Mouse (Mus musculus) forebrain, embryonic 14.5 days (tissue): ENCODE measurements around the gene AK157302. TPM values are rescaled to one million over a fixed set of nuclear protein-coding genes. Genes with fewer than 3 reads are reported as not detected.

Experiments
- ATAC-seq: fragments of 200-750 bp; cut with Nextera tagmentation; 2 replicates; pipeline ENCODE4 v1.8.0; 2017; ENCODE audit warnings: mild to moderate bottlenecking, moderate library complexity
- DNase-seq: peaks from one replicate; pipeline ENCODE4 v3.0.0-alpha.2; 2015; ENCODE audit warnings: low spot score
- H3K27ac ChIP-seq: fragments of 300-500 bp; sonication (generic); 2 replicates; pipeline ENCODE4 v1.5.1; 2014; ENCODE audit warnings: low read depth, mild to moderate bottlenecking, control low read depth, low read length, moderate library complexity
- H3K27me3 ChIP-seq: fragments of 300-500 bp; sonication (generic); replicated peaks from 2 replicates; pipeline ENCODE4 v1.6.1; 2014; ENCODE audit warnings: low read length, control low read depth, mixed read lengths; ENCODE audit not compliant: control insufficient read depth, insufficient read depth
- H3K36me3 ChIP-seq: fragments of 300-500 bp; sonication (generic); 2 replicates; pipeline ENCODE4 v1.6.1; 2014; ENCODE audit warnings: low read length, control low read depth; ENCODE audit not compliant: control insufficient read depth, insufficient read depth
- H3K4me1 ChIP-seq: fragments of 300-500 bp; sonication (generic); 2 replicates; pipeline ENCODE4 v1.6.1; 2014; ENCODE audit warnings: antibody characterized with exemption, low read length, control low read depth; ENCODE audit not compliant: control insufficient read depth, insufficient read depth
- H3K4me2 ChIP-seq: fragments of 300-500 bp; sonication (generic); 2 replicates; pipeline ENCODE4 v1.6.1; 2014; ENCODE audit warnings: mild to moderate bottlenecking, control low read depth, low read length
- H3K4me3 ChIP-seq: fragments of 300-500 bp; sonication (generic); 2 replicates; pipeline ENCODE4 v1.5.1; 2014; ENCODE audit warnings: low read depth, low read length, control low read depth
- H3K9ac ChIP-seq: fragments of 300-500 bp; sonication (generic); 2 replicates; pipeline ENCODE4 v1.6.1; 2014; ENCODE audit warnings: mild to moderate bottlenecking, low read length, control low read depth, moderate library complexity
- H3K9me3 ChIP-seq: fragments of 300-500 bp; sonication (generic); replicated peaks from 2 replicates; pipeline ENCODE4 v1.6.1; 2016; ENCODE audit warnings: low read length, control low read depth, mixed read lengths; ENCODE audit not compliant: control insufficient read depth
- WGBS: fragments of 180-500 bp; shearing (Covaris S2); extraction: QIAGEN DNeasy Blood & Tissue Kit; methylation state at CpG from one replicate; pipeline ENCODE4 v1.1.7; 2014; 5-methylcytosine and 5-hydroxymethylcytosine counted together
- microRNA counts: library from miRNA; unstranded; fragments of <30 nt; microRNA quantifications from one replicate; lab custom pipeline; 2016
- microRNA-seq: library from miRNA; unstranded; fragments of <30 nt; microRNA quantifications from one replicate; pipeline ENCODE4, GENCODE M21; 2016
- polyA plus RNA-seq: library from polyadenylated mRNA; unstranded; fragments of >200 nt; fragmentation: Nextera tagmentation; extraction: Ambion mirVana; gene quantifications from 2 replicates; pipeline ENCODE4 v1.2.1, GENCODE M21; 2014

Gene AK157302
- polyA plus RNA-seq, 1 experiment from 2014 or later = 0.36 TPM

DNA sequence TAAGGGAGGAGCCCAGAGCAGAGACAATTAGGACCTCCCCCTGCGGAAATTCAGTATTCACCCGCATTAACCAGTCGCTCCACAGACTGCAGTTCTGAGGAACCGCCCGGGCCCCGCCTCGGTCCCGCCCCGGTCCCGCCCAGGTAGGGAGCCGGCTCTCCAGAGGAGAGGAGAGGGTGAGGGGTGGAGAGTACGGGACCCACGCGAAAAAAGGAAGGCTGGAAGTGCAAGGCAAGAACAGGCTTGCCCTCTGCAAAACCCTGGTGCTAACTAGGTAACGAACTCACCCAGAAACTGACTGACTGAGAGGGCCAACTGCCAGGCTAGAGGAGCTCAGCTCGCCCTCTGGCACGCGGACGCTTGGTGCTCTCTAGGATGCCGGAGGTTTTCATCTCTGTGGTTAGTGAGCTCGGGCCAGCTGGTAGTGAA lies 11.2 kb downstream of the AK157302 start:
- DNase-seq (peak; percentile 89), ATAC-seq (peak; percentile 100)
- no peaks in the 10 kb centered on the region for H3K4me1 ChIP-seq
- no peaks in the 10 kb centered on the region for H3K27me3 ChIP-seq
- peak overlapping the region; percentile 62 for H3K9ac ChIP-seq
- H3K9me3 ChIP-seq = no peaks in the 10 kb centered on the region
- H3K36me3 ChIP-seq = no peaks in the 10 kb centered on the region
- H3K4me2 ChIP-seq = peak overlapping the region; percentile 51
- peak overlapping the region; percentile 47 for H3K4me3 ChIP-seq
- H3K27ac ChIP-seq = peak overlapping the region; percentile 74
- WGBS = under 1% methylated on average over 21 of the region's 21 CpGs

GRCm38 (mm10) chr13:21530136-21530535 lies 35.1 kb downstream of the AK157302 start:
- Histone ChIP-seq H3K4me3 (peak overlapping the region; percentile 82), H3K27ac (no peak overlapping the region), H3K4me2 (peak overlapping the region; percentile 70), H3K36me3 (peaks cover 15% of the 10 kb centered on the region), H3K27me3 (no peaks in the 10 kb centered on the region), H3K4me1 (peaks cover 9% of the 10 kb centered on the region), H3K9me3 (no peaks in the 10 kb centered on the region), H3K9ac (peak overlapping the region; percentile 25)
- no peak for DNase-seq
- WGBS = 55% methylated on average over 7 of the region's 7 CpGs
- ATAC-seq = no peak

- Histone ChIP-seq H3K27ac (peak within 1 kb of the TSS; percentile 82), H3K4me2 (peak within 1 kb of the TSS; percentile 70), H3K4me3 (peak within 1 kb of the TSS; percentile 82), H3K36me3 (peaks cover 10% of the 10 kb centered on the region), H3K9me3 (no peaks in the 10 kb centered on the region), H3K9ac (peak within 1 kb of the TSS; percentile 93), H3K27me3 (no peaks in the 10 kb centered on the region), H3K4me1 (peaks cover 9% of the 10 kb centered on the region)
- DNase-seq (peak; percentile 89), ATAC-seq (peak; percentile 99)
- WGBS = under 1% methylated on average over 39 of the region's 39 CpGs
Measured at GRCm38 (mm10) chr13:21530781-21531201, 35.8 kb downstream of the AK157302 start, which contains the start of gene Zkscan8. Zkscan8 (minus strand) TSS chr13:21531120.

DNA sequence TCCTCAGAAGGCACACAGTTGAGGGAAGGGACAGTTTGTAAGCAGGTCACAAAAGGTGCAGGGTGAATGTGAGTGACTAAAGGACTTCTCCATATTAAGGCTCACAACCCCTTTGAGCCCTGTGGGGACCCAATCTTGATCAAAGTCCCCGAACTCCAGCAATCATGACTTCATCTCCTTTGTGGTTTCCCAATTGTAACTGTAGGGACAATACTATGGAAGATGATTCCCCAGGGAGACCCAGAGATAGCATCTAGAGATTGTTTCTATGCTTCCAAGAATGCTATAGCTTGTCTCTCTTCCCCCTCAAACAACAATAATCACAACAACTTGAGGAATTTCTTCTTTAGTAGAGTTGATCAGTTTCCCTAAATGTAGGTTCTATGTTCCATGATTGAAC lies 47.7 kb downstream of the AK157302 start, which contains the start of gene Olfr1366:
Olfr1366 (minus strand) TSS at position 101 of the 400 bp plus-strand sequence.
- no peak for ATAC-seq
- H3K9ac ChIP-seq = no peak within 1 kb of the TSS
- no peak within 1 kb of the TSS for H3K4me2 ChIP-seq
- no peaks in the 10 kb centered on the region for H3K4me1 ChIP-seq
- 75% methylated on average over 1 of the region's 1 CpGs for WGBS
- H3K36me3 ChIP-seq = no peaks in the 10 kb centered on the region
- H3K27ac ChIP-seq = no peak within 1 kb of the TSS
- H3K4me3 ChIP-seq = no peak within 1 kb of the TSS
- no peaks in the 10 kb centered on the region for H3K27me3 ChIP-seq
- H3K9me3 ChIP-seq = no peaks in the 10 kb centered on the region
- DNase-seq = no peak

MicroRNA genes within 50 kb of the gene (microRNA counts, 519-probe panel; counts per million panel counts)
- microRNA mmu-miR-1896 (lab: Ali Mortazavi, UCI) = not detected

Small RNAs within 50 kb of the gene (microRNA-seq; reads per million reads assigned to microRNA genes)
- not detected for gene Mir1896

Other genes starting within 250 kb of the AK157302 start
- not detected in 2 replicates for gene Gpx5, start 202.5 kb upstream of the AK157302 start, polyA plus RNA-seq
- gene Gpx6, start 183.1 kb upstream of the AK157302 start, polyA plus RNA-seq = not detected in 2 replicates
- not detected in 2 replicates for gene Olfr1367, start 148.3 kb upstream of the AK157302 start, polyA plus RNA-seq
- gene Zscan12, start 132.4 kb upstream of the AK157302 start, polyA plus RNA-seq = 14.7 and 15.0 TPM in 2 replicates
- gene Zkscan3, start 92.5 kb upstream of the AK157302 start, polyA plus RNA-seq = 78.3 and 80.5 TPM in 2 replicates
- gene Pgbd1, start 54.2 kb upstream of the AK157302 start, polyA plus RNA-seq = 3.5 and 3.7 TPM in 2 replicates
- gene Zscan26, start 41.5 kb upstream of the AK157302 start, polyA plus RNA-seq = 10.4 TPM in 2 replicates
- gene Nkapl, start 26.7 kb upstream of the AK157302 start, polyA plus RNA-seq = 3.8 TPM in 2 replicates
- 7.5 and 8.2 TPM in 2 replicates for gene Zkscan4, start 16.3 kb upstream of the AK157302 start, polyA plus RNA-seq
- not detected in 2 replicates for gene Gm10065, start 15.8 kb upstream of the AK157302 start, polyA plus RNA-seq
- 5.1 and 6.2 TPM in 2 replicates for gene Gm11273, start 6.2 kb downstream of the AK157302 start, polyA plus RNA-seq
- 7.3 and 8.6 TPM in 2 replicates for gene Zkscan8, start 35.9 kb downstream of the AK157302 start, polyA plus RNA-seq
- 0.10 and 0.20 TPM in 2 replicates for gene Olfr1366, start 47.6 kb downstream of the AK157302 start, polyA plus RNA-seq
- gene Olfr1535, start 64.7 kb downstream of the AK157302 start, polyA plus RNA-seq = not detected in 2 replicates
- not detected in 2 replicates for gene Olfr1364, start 86.5 kb downstream of the AK157302 start, polyA plus RNA-seq
- gene Olfr1362, start 118.8 kb downstream of the AK157302 start, polyA plus RNA-seq = not detected in 2 replicates
- not detected in 2 replicates for gene Olfr11, start 147.3 kb downstream of the AK157302 start, polyA plus RNA-seq
- not detected in 2 replicates for gene Olfr1361, start 168.2 kb downstream of the AK157302 start, polyA plus RNA-seq
- gene Olfr1360, start 182.2 kb downstream of the AK157302 start, polyA plus RNA-seq = not detected in 2 replicates
- gene Olfr1359, start 202.9 kb downstream of the AK157302 start, polyA plus RNA-seq = not detected in 2 replicates
- gene Hist1h2bl, start 220.9 kb downstream of the AK157302 start, polyA plus RNA-seq = 3.7 and 4.2 TPM in 2 replicates
- 13.2 and 45.9 TPM in 2 replicates for gene Hist1h2ai, start 221.2 kb downstream of the AK157302 start, polyA plus RNA-seq
- gene Hist1h3h, start 222.4 kb downstream of the AK157302 start, polyA plus RNA-seq = 7.3 and 11.0 TPM in 2 replicates
- 2.5 and 3.9 TPM in 2 replicates for gene Hist1h2bm, start 226.8 kb downstream of the AK157302 start, polyA plus RNA-seq
- gene Hist1h4j, start 239.8 kb downstream of the AK157302 start, polyA plus RNA-seq = 1.7 TPM in 2 replicates